Mouse (Mus musculus): Measurements from ENCODE around the gene Riiad1. TPM values are rescaled to one million over a fixed set of nuclear protein-coding genes. Genes with fewer than 3 reads are reported as not detected.

The Riiad1 gene
- total and polyA plus RNA-seq, 2 experiments, result not detected

- DNase-seq (ENCODE audit: extremely low read depth, low read depth, low spot score), result no peak
- Histone ChIP-seq H3K9ac (ENCODE audit: low read depth, low read length) (no peak overlapping the region), H3K27me3 (ENCODE audit: control insufficient read depth, insufficient read depth, low read length) (peaks cover 7% of the 10 kb centered on the region; the same call in 1 of the 2 replicates), H3K4me1 (ENCODE audit: control insufficient read depth, insufficient read depth, low read length) (no peaks in the 10 kb centered on the region), H3K4me3 (ENCODE audit: insufficient read depth, low read depth, low read length) (no peak overlapping the region), H3K36me3 (ENCODE audit: control insufficient read depth, insufficient read depth, low read length) (no peaks in the 10 kb centered on the region), H3K27ac (replicated peaks; ENCODE audit: insufficient read depth, low read depth, low read length) (no peak overlapping the region), H3K79me2 (ENCODE audit: control insufficient read depth, insufficient read depth, low read length) (no peaks in the 10 kb centered on the region)
- TF ChIP-seq CTCF (IDR thresholded peaks at IDR 0.05; ENCODE audit: low read depth, low read length) (no peak), POLR2A (IDR thresholded peaks at IDR 0.05; ENCODE audit: extremely low read depth, insufficient read depth, low read length) (no peak)
- WGBS, result 19% methylated on average over 9 of the region's 9 CpGs
These were observed 1.5 kb downstream of the Riiad1 start for GRCm38 (mm10) chr3:94478591-94479169.

GRCm38 (mm10) chr3:94477981-94478422 is 2.1 kb downstream of the Riiad1 start, which contains the start of gene Celf3:
Celf3 (plus strand) TSS chr3:94478295.
- no peaks in the 10 kb centered on the region for H3K79me2 ChIP-seq (ENCODE audit: control insufficient read depth, insufficient read depth, low read length)
- H3K9ac ChIP-seq (ENCODE audit: low read depth, low read length), result no peak within 1 kb of the TSS
- peaks cover 7% of the 10 kb centered on the region; the same call in 1 of the 2 replicates for H3K27me3 ChIP-seq (ENCODE audit: control insufficient read depth, insufficient read depth, low read length)
- H3K4me3 ChIP-seq (ENCODE audit: insufficient read depth, low read depth, low read length), result no peak within 1 kb of the TSS
- DNase-seq (ENCODE audit: extremely low read depth, low read depth, low spot score), result no peak
- no peaks in the 10 kb centered on the region for H3K4me1 ChIP-seq (ENCODE audit: control insufficient read depth, insufficient read depth, low read length)
- TF ChIP-seq POLR2A (IDR thresholded peaks at IDR 0.05; ENCODE audit: extremely low read depth, insufficient read depth, low read length) (no peak), CTCF (IDR thresholded peaks at IDR 0.05; ENCODE audit: low read depth, low read length) (no peak)
- no peak within 1 kb of the TSS for H3K27ac ChIP-seq (replicated peaks; ENCODE audit: insufficient read depth, low read depth, low read length)
- no peaks in the 10 kb centered on the region for H3K36me3 ChIP-seq (ENCODE audit: control insufficient read depth, insufficient read depth, low read length)
- 5% methylated on average over 12 of the region's 14 CpGs for WGBS

- Histone ChIP-seq H3K4me1 (ENCODE audit: control insufficient read depth, insufficient read depth, low read length) (no peaks in the 10 kb centered on the region), H3K36me3 (ENCODE audit: control insufficient read depth, insufficient read depth, low read length) (no peaks in the 10 kb centered on the region), H3K27ac (replicated peaks; ENCODE audit: insufficient read depth, low read depth, low read length) (no peak overlapping the region), H3K79me2 (ENCODE audit: control insufficient read depth, insufficient read depth, low read length) (no peaks in the 10 kb centered on the region), H3K4me3 (ENCODE audit: insufficient read depth, low read depth, low read length) (no peak overlapping the region), H3K27me3 (ENCODE audit: control insufficient read depth, insufficient read depth, low read length) (peaks cover 7% of the 10 kb centered on the region; the same call in 1 of the 2 replicates), H3K9ac (ENCODE audit: low read depth, low read length) (no peak overlapping the region)
- TF ChIP-seq CTCF (IDR thresholded peaks at IDR 0.05; ENCODE audit: low read depth, low read length), result no peak
- no peak for TF ChIP-seq POLR2A (IDR thresholded peaks at IDR 0.05; ENCODE audit: extremely low read depth, insufficient read depth, low read length)
- WGBS, result 66% methylated on average over 4 of the region's 4 CpGs
- DNase-seq (ENCODE audit: extremely low read depth, low read depth, low spot score), result no peak
These were observed 2.7 kb downstream of the Riiad1 start for GRCm38 (mm10) chr3:94477444-94477843.

GRCm38 (mm10) chr3:94476301-94477035 is 3.7 kb downstream of the Riiad1 start:
- Histone ChIP-seq H3K4me3 (ENCODE audit: insufficient read depth, low read depth, low read length) (no peak overlapping the region), H3K27ac (replicated peaks; ENCODE audit: insufficient read depth, low read depth, low read length) (no peak overlapping the region), H3K27me3 (ENCODE audit: control insufficient read depth, insufficient read depth, low read length) (peaks cover 7% of the 10 kb centered on the region; the same call in 1 of the 2 replicates), H3K9ac (ENCODE audit: low read depth, low read length) (no peak overlapping the region), H3K79me2 (ENCODE audit: control insufficient read depth, insufficient read depth, low read length) (no peaks in the 10 kb centered on the region), H3K36me3 (ENCODE audit: control insufficient read depth, insufficient read depth, low read length) (no peaks in the 10 kb centered on the region), H3K4me1 (ENCODE audit: control insufficient read depth, insufficient read depth, low read length) (no peaks in the 10 kb centered on the region)
- no peak for DNase-seq (ENCODE audit: extremely low read depth, low read depth, low spot score)
- no peak for TF ChIP-seq CTCF (IDR thresholded peaks at IDR 0.05; ENCODE audit: low read depth, low read length)
- TF ChIP-seq POLR2A (IDR thresholded peaks at IDR 0.05; ENCODE audit: extremely low read depth, insufficient read depth, low read length), result no peak
- 79% methylated on average over 8 of the region's 8 CpGs for WGBS

- WGBS, result 52% methylated on average over 5 of the region's 5 CpGs
- TF ChIP-seq CTCF (IDR thresholded peaks at IDR 0.05; ENCODE audit: low read depth, low read length), result no peak
- Histone ChIP-seq H3K4me3 (ENCODE audit: insufficient read depth, low read depth, low read length) (no peak overlapping the region), H3K27me3 (ENCODE audit: control insufficient read depth, insufficient read depth, low read length) (peaks cover 3% of the 10 kb centered on the region; the same call in 1 of the 2 replicates), H3K36me3 (ENCODE audit: control insufficient read depth, insufficient read depth, low read length) (no peaks in the 10 kb centered on the region), H3K27ac (replicated peaks; ENCODE audit: insufficient read depth, low read depth, low read length) (no peak overlapping the region), H3K79me2 (ENCODE audit: control insufficient read depth, insufficient read depth, low read length) (no peaks in the 10 kb centered on the region), H3K4me1 (ENCODE audit: control insufficient read depth, insufficient read depth, low read length) (no peaks in the 10 kb centered on the region), H3K9ac (ENCODE audit: low read depth, low read length) (no peak overlapping the region)
- no peak for DNase-seq (ENCODE audit: extremely low read depth, low read depth, low spot score)
These were observed 6.4 kb downstream of the Riiad1 start for GRCm38 (mm10) chr3:94473567-94474232.

Data from liver, adult 2 months (tissue).